Mouse (Mus musculus): ENCODE data around the gene Nedd9. TPM values are rescaled to one million over a fixed set of nuclear protein-coding genes. Genes with fewer than 3 reads are reported as not detected.

Nedd9 gene
- polyA plus RNA-seq (2016; fragmentation: Nextera tagmentation; extraction: Ambion mirVana), result 14.7 and 15.8 TPM in 2 replicates

DNA sequence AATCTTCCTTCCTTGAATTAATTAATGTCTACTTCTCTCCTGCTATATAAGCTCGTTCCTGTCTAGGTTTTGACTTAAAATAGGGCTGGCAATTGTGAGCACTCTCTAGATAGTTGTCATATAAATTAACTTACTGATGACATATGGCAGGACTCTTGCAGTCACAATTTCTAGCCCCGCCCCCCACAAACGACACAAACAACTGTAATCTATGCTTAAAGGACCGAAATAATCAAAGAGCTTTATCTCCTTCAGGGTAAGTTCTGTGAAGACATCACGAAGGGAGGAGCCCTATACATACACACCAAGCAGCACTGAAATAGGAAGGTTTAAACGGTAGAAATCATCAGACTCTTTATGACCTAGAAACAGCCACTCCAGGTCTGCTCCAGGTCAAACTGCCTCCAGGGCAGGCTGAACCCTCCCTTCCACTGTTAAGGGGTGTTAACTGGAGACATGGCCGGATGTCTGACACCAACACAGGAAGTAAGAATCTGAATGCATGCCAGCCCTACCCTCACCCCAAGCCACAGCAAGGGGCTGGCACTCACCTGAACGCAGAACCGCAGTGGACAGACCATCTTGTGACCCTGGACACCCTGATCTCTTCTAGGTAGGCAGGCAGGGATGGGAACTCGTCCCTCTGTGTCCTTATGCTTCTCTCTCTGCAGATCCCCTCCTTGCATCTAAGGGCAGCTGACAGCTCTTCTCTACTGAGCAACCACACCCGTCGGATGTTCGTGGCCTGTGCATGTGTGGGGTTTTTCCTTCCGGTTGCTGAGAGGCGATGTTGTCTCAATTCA, at the start of gene Nedd9:
Gene Nedd9, minus strand, starts transcription at position 757 of the 803 bp plus-strand sequence.
- Histone ChIP-seq H3K27ac (peak within 1 kb of the TSS; percentile 13; the same call in 1 of the 2 replicates), H3K4me3 (no peak within 1 kb of the TSS), H3K9me3 (no peaks in the 10 kb centered on the region), H3K27me3 (ENCODE audit: insufficient read depth, poor library complexity, severe bottlenecking) (0 out of 2 replicates have a peak, but pooled peaks cover 4% of the 10 kb centered on the region), H3K4me1 (peaks cover 7% of the 10 kb centered on the region), H3K36me3 (no peaks in the 10 kb centered on the region)
- WGBS, result 66% methylated on average over 15 of the region's 15 CpGs
- no peak for DNase-seq (ENCODE audit: low spot score)

DNA sequence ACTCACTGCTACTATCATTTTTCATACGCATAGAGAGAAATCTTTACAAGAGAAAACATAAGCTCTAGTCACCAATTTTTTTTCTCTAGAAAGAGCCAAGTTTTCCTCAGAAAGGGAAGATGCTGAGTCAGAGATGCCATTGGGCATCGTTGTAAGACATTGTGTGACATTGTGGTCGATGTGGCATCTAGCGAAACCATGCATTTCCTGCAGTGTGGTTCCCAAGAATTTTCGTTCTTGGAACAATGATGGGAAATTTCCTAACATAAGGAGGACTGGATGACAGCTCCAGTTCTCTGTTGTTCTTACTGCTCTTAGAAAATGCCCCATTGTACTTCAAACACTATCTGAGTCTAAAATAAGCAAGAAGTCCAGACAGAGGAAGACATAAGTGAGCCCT, 45.5 kb upstream of the Nedd9 start:
- Histone ChIP-seq H3K27me3 (ENCODE audit: insufficient read depth, poor library complexity, severe bottlenecking) (no peaks in the 10 kb centered on the region), H3K36me3 (no peaks in the 10 kb centered on the region), H3K4me1 (peaks cover 3% of the 10 kb centered on the region; the same call in 1 of the 2 replicates), H3K4me3 (no peak overlapping the region), H3K27ac (no peak overlapping the region), H3K9me3 (no peaks in the 10 kb centered on the region)
- WGBS, result 74% methylated on average over 5 of the region's 5 CpGs
- DNase-seq (ENCODE audit: low spot score), result peak; percentile 52

DNA sequence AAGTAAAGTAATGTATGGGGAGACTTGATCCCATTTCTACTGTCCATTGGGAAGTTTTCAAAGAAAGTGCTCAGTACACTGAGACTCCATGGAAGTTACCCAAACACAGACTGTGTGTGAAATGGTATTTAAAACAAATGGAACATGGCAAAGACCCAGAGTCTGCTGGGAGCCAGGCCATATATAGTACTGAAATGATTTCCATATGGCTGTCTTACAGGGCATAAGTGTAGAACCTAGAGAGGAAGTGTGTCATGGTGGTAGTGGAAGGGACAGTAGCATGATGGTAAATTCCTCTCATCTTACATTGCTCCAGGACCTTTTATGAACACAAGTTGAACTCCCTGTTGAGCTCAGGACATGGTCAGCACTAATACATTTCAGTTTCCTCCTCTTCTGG, 43.2 kb upstream of the Nedd9 start:
- DNase-seq (ENCODE audit: low spot score), result peak; percentile 6

DNA sequence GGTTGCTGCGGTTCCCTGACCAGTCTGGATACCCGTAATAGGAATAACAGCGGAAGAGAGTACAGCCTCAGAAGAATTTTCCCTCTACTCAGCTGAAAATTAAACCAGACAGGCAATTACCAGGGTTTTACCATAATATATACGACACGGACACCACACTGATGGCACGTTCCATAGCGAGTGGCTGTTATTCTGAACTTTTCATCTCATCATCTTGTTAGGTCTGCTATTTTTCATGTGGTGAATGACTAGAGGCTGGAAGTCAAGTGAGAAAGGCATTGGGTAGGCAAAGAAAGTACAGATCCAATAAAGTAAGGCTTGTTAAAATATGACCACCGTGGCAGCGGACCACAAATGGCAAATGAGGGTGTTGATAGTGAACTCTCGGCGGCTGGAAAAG, 37.0 kb upstream of the Nedd9 start:
- Histone ChIP-seq H3K27ac (no peak overlapping the region), H3K9me3 (no peaks in the 10 kb centered on the region), H3K4me3 (no peak overlapping the region), H3K27me3 (ENCODE audit: insufficient read depth, poor library complexity, severe bottlenecking) (no peaks in the 10 kb centered on the region), H3K4me1 (peaks cover 6% of the 10 kb centered on the region), H3K36me3 (no peaks in the 10 kb centered on the region)
- DNase-seq (ENCODE audit: low spot score), result peak; percentile 66
- 91% methylated on average over 11 of the region's 11 CpGs for WGBS

More for the DNA sequence above, 43.2 kb upstream of the Nedd9 start:
- H3K27ac ChIP-seq, result no peak overlapping the region
- no peaks in the 10 kb centered on the region for H3K9me3 ChIP-seq
- no peaks in the 10 kb centered on the region for H3K27me3 ChIP-seq (ENCODE audit: insufficient read depth, poor library complexity, severe bottlenecking)
- no peaks in the 10 kb centered on the region for H3K36me3 ChIP-seq
- H3K4me3 ChIP-seq, result no peak overlapping the region
- H3K4me1 ChIP-seq, result peaks cover 3% of the 10 kb centered on the region; the same call in 1 of the 2 replicates

DNA sequence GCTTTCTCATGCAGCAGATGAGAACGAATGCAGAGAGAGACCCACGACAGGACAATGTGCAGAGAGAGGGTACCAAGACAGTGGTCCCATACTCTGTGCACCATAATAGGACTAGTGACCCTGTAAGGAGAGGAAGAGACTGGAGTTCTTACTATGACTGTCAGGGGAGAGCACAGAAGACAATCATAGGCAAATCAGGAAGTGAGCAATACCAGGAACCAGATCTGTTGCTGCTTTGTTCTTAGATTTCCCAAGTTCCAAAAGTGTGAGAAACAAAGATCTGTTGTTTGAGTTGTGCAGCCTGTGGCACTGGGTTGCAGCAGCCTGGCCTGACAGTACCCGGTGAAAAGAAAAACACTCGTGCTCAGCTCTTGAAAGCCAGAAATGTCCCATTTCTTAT, 34.1 kb upstream of the Nedd9 start:
- Histone ChIP-seq H3K36me3 (no peaks in the 10 kb centered on the region), H3K27me3 (ENCODE audit: insufficient read depth, poor library complexity, severe bottlenecking) (no peaks in the 10 kb centered on the region), H3K9me3 (no peaks in the 10 kb centered on the region), H3K4me1 (peaks cover 10% of the 10 kb centered on the region), H3K27ac (no peak overlapping the region), H3K4me3 (no peak overlapping the region)
- WGBS, result 74% methylated on average over 4 of the region's 4 CpGs
- DNase-seq (ENCODE audit: low spot score), result peak; percentile 33

DNA sequence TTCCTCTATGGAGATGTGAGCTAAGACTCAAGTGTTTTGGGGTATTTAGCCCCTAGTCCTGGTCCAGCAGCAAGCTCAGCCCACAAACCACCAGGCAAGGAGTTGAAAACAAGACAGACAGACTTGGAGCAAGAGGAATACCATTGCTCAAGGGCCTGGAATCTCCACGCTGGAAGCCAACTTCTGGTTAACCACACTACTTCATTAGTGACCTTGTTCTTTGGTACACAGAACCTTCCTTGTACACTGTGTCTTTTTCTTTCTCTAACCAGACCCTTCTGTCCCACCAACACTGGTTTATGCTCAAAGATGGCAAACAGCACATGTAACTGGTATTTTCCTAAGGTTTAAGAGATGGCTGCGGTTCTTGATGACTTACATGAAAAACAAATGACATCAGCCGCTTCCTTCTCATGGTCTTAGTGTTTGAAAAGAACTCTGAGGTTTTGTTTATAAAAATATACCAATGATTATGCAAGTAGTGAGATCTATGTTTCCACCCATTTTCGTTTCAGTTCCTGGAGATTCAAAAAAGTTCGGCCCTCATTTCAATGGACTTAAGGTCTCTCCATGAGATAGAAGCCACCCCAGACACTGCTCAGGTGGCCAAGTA, 33.5 kb upstream of the Nedd9 start:
- Histone ChIP-seq H3K27ac (no peak overlapping the region), H3K4me1 (peaks cover 11% of the 10 kb centered on the region), H3K36me3 (no peaks in the 10 kb centered on the region), H3K27me3 (ENCODE audit: insufficient read depth, poor library complexity, severe bottlenecking) (no peaks in the 10 kb centered on the region), H3K4me3 (no peak overlapping the region), H3K9me3 (no peaks in the 10 kb centered on the region)
- 86% methylated on average over 5 of the region's 5 CpGs for WGBS
- no peak for DNase-seq (ENCODE audit: low spot score)

DNA sequence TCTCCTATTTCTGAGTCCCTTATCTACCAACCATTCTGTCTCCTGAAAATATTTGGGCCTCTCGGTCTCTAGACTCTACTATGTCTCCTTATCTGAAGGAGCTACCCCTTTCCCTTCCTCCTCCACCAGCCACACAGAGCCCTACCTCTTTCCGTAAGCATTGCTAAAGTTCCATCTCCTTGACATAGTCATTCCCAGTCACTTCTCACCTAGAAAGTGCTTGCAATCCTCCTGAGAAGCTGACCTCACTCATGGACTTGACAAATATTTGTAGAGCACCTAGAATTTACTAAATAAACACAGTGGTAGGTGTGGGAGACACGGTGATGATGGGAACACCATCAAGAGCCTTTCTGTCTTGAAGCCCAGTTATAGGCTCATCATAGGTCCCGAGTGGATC, 32.6 kb upstream of the Nedd9 start:
- DNase-seq (ENCODE audit: low spot score), result peak; percentile 62
- Histone ChIP-seq H3K4me3 (no peak overlapping the region), H3K36me3 (no peaks in the 10 kb centered on the region), H3K27me3 (ENCODE audit: insufficient read depth, poor library complexity, severe bottlenecking) (no peaks in the 10 kb centered on the region), H3K4me1 (peaks cover 11% of the 10 kb centered on the region), H3K9me3 (no peaks in the 10 kb centered on the region), H3K27ac (no peak overlapping the region)
- 51% methylated on average over 4 of the region's 4 CpGs for WGBS

DNA sequence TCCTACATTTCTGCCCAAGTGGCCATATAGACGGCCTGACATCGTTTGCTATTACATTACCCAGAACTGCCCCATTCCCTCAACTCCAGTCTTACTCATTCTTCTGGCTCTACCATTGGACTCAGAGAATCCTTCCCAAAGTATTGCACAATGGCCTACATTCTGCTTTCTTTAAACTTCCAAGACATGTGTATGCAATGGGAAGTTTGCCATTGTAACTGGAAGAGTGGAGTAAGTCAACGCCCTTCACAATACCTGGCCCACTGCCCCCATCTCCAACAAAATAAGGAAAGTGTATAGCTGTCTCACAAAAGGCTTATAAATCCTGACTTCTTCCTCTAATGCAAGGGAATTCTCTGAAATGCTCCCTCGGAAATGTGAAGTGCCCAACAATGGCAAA, 30.0 kb upstream of the Nedd9 start:
- Histone ChIP-seq H3K27me3 (ENCODE audit: insufficient read depth, poor library complexity, severe bottlenecking) (no peaks in the 10 kb centered on the region), H3K4me3 (no peak overlapping the region), H3K4me1 (peaks cover 11% of the 10 kb centered on the region), H3K36me3 (no peaks in the 10 kb centered on the region), H3K9me3 (no peaks in the 10 kb centered on the region), H3K27ac (no peak overlapping the region)
- DNase-seq (ENCODE audit: low spot score), result peak; percentile 20
- WGBS, result 90% methylated on average over 4 of the region's 4 CpGs

DNA sequence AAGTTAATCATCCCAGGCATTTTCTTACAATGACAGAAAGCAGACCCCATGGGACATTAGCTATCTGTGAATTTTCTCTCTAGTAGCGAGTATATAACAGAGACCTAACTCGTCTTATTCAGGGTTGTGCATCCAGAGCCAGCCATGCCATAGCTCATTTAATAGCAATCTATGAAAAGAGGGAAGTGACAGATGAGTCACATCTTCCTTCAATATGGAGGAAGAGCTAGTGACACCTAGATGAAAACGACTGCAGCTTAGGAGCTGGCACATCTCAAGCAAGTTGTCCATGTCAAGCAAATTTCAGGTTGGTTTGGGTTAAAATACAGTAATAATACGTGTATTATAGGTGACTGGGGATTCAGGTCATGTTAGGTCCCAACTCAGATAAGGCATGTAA, 28.6 kb upstream of the Nedd9 start:
- H3K36me3 ChIP-seq, result no peaks in the 10 kb centered on the region
- no peak overlapping the region for H3K4me3 ChIP-seq
- H3K27ac ChIP-seq, result no peak overlapping the region
- H3K9me3 ChIP-seq, result no peaks in the 10 kb centered on the region
- peaks cover 18% of the 10 kb centered on the region for H3K4me1 ChIP-seq
- no peaks in the 10 kb centered on the region for H3K27me3 ChIP-seq (ENCODE audit: insufficient read depth, poor library complexity, severe bottlenecking)
- no peak for DNase-seq (ENCODE audit: low spot score)
- 75% methylated on average over 4 of the region's 4 CpGs for WGBS

DNA sequence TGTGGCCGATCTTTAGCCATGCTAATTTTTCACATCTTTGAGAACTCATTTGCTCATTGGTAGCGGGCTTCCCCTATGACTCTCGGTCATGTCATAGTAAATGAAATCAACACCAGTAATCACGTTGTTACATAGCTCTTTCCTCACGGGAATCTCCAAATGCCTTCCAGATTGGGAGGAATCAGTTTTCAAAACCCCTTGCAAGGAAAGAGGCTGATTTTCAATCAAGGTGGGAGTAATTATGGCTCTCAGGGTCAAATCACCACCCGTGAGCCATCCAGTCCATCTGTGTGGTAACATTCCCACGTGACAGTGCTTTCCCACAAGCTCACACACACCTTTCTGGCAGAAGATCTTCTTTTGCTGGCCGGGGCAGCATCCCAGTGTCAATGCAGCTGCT, 27.8 kb upstream of the Nedd9 start:
- Histone ChIP-seq H3K27me3 (ENCODE audit: insufficient read depth, poor library complexity, severe bottlenecking) (no peaks in the 10 kb centered on the region), H3K27ac (no peak overlapping the region), H3K4me3 (no peak overlapping the region), H3K9me3 (no peaks in the 10 kb centered on the region), H3K4me1 (peaks cover 19% of the 10 kb centered on the region), H3K36me3 (no peaks in the 10 kb centered on the region)
- WGBS, result 75% methylated on average over 8 of the region's 8 CpGs
- no peak for DNase-seq (ENCODE audit: low spot score)

DNA sequence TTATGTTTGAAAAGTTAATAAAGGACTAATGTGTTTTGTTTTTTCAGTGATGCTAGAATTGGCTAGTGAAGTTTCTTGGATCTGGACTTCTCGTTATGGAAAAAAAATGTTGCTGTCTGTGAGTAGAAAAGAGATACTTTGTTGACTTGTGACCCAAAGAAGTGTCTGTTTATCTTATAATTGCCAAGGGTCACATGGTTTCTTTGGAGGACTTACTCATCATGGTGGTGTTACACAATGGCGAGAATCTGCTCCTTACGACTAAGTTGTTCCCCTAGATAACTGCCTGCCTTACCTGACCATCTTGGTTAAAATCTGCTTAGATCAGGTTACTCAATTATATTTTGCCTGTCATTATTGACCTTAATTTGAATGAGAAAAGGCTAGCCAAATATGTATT, 26.3 kb upstream of the Nedd9 start:
- Histone ChIP-seq H3K27ac (no peak overlapping the region), H3K4me3 (no peak overlapping the region), H3K4me1 (peaks cover 14% of the 10 kb centered on the region; the same call in 1 of the 2 replicates), H3K36me3 (no peaks in the 10 kb centered on the region), H3K27me3 (ENCODE audit: insufficient read depth, poor library complexity, severe bottlenecking) (no peaks in the 10 kb centered on the region), H3K9me3 (no peaks in the 10 kb centered on the region)
- WGBS, result 88% methylated on average over 3 of the region's 3 CpGs
- DNase-seq (ENCODE audit: low spot score), result no peak

DNA sequence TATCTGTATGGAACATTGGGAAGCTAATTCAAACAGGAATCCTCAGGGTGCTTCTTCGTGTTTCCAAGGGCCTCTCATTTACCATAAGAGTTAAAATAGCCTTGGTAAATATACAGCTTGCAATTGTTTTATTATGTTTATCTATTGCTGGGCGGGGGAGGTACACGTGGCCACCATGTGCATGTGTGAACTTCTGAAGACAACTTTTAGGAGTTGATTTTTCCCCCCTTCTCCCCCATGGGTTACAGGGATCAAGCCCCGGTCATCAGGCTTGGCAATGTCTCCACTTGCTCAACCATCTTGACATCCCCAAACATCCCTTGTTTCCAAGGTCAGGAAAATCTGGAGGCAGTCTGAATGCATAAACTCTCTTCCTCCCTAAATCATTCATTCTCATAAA, 25.1 kb upstream of the Nedd9 start:
- no peaks in the 10 kb centered on the region for H3K9me3 ChIP-seq
- DNase-seq (ENCODE audit: low spot score), result no peak
- no peaks in the 10 kb centered on the region for H3K36me3 ChIP-seq
- WGBS, result 85% methylated on average over 4 of the region's 4 CpGs
- H3K4me3 ChIP-seq, result no peak overlapping the region
- H3K27ac ChIP-seq, result no peak overlapping the region
- H3K4me1 ChIP-seq, result peaks cover 14% of the 10 kb centered on the region; the same call in 1 of the 2 replicates
- H3K27me3 ChIP-seq (ENCODE audit: insufficient read depth, poor library complexity, severe bottlenecking), result no peaks in the 10 kb centered on the region

DNA sequence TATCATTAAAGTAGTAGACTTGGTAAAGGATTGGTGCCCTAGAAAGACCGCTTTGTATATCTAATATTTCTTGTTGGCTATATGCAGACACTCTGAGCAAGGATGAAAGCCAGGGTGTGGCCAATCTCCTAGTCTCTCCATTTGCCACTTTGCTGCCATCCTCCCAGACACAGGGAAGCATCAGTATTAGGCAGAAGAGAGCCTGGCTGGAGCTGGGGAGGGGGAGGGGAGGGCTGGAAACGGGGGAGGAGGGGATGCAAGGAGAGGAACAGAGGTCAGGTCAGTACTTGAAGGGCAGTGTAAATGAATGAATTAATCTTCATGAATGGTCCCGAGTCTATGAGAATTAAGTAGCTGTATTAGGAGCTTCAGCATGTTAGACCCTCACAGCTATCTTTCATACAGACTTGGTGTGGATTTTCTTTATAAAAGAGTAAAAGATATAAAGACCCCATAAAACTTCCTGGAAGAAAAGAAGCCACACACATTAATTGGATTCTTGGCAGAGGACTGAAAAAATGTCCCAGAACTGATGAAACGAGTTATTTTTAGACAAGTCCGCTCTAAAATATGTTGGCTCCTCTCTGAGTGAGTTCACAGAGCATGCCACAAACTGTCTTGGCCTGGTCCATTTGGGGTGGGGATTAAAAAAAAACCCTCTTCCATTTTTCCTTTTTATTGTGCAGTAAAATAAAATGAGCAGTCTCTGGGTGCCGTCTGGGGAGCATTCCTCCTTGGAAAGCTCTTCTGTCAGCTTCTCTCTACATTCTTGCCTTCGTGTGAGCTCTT, 23.7 kb upstream of the Nedd9 start:
- Histone ChIP-seq H3K27me3 (ENCODE audit: insufficient read depth, poor library complexity, severe bottlenecking) (no peaks in the 10 kb centered on the region), H3K4me3 (no peak overlapping the region), H3K36me3 (no peaks in the 10 kb centered on the region), H3K4me1 (peaks cover 9% of the 10 kb centered on the region; the same call in 1 of the 2 replicates), H3K9me3 (no peaks in the 10 kb centered on the region), H3K27ac (no peak overlapping the region)
- no peak for DNase-seq (ENCODE audit: low spot score)
- 45% methylated on average over 7 of the region's 7 CpGs for WGBS

Measured in heart, embryonic 10.5 days (tissue).